Comparison of ENCODE assay signal across 9 mouse cellular contexts in the genomic region with DNA sequence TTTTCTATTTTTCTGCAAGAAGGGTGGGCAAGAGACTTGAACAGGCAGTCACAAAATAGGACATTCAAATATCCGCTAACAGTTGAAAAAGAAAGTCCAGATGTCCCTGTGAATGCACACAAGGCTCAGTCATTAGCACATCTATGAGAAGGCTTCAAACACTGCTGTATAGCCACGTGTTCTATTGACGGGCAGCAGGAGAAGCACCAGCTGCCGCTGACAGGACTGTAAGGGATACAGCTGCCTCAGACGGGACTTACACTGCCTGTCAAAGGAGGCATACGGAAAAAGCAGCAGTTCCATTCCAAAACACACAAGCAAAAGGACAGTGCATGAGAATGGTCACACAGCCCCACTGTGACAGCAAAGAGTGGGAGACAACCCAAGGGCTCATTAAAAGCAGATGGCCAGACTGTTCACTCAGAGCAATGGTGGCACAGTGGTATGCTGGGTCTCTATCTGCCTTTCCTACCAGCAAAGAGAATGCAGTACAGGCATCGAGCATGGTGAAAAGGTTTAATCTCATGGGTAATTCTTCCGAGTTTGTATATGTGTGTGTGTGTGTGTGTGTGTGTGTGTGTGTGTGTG. TPM values are rescaled to one million over a fixed set of nuclear protein-coding genes. Genes with fewer than 3 reads are reported as not detected.
DNase-seq lines count a peak whose midpoint lies in the region; ATAC-seq lines count a peak whose summit lies in the region.
"Had no signal": no experiment of that assay in that cellular context is flagged by ENCODE, and none has a peak within 500 bp of the region (broad histone marks: within the 10 kb centered on the region; RNA-seq: fewer than 3 reads in every experiment).

No protein-coding gene starts in this region.

- intact Hi-C loops in heart, postnatal 10 days (cut with DNase I): loop anchor here (10.0 kb wide), 2 partner anchors 404 to 674 kb away; no protein-coding TSS in a partner anchor

- no peak overlapping the region for H3K4me2 ChIP-seq in hindbrain, embryonic 14.5 days (replicated peaks)
- H3K4me2 ChIP-seq in neural tube, embryonic 13.5 days: no peak overlapping the region

- DNase-seq in heart, postnatal 10 days: peak; percentile 22 to 31
- DNase-seq in heart, adult 18-20 months: no peak
- DNase-seq in right cerebral cortex, postnatal 10 days (ENCODE audit: low spot score in 2 of 2): peak; percentile 40 to 66
- DNase-seq in right cerebral cortex, postnatal 25 days: no peak
- peak; percentile 34 for DNase-seq in hindbrain, embryonic 14.5 days (ENCODE audit: low spot score)
- DNase-seq in urinary bladder, postnatal 4 days (ENCODE audit: low spot score in 2 of 2): no peak
- DNase-seq: cerebellum, postnatal 25 days had no signal

- WGBS in hindbrain, embryonic 14.5 days: 30% methylated on average over 8 of the region's 8 CpGs
- WGBS in neural tube, embryonic 13.5 days: 28% methylated on average over 8 of the region's 8 CpGs

- no peak overlapping the region for H3K27ac ChIP-seq in hindbrain, embryonic 14.5 days
- H3K27ac ChIP-seq in neural tube, embryonic 13.5 days (replicated peaks): peak overlapping the region; percentile 28; the same call in 1 of the 2 replicates

- no peak overlapping the region for H3K9ac ChIP-seq in hindbrain, embryonic 14.5 days
- no peak overlapping the region for H3K9ac ChIP-seq in neural tube, embryonic 13.5 days

- H3K9me3 ChIP-seq in hindbrain, embryonic 14.5 days (ENCODE audit: control insufficient read depth, low read length): no peaks in the 10 kb centered on the region
- no peaks in the 10 kb centered on the region for H3K9me3 ChIP-seq in neural tube, embryonic 13.5 days

- no peaks in the 10 kb centered on the region for H3K27me3 ChIP-seq in hindbrain, embryonic 14.5 days (ENCODE audit: control insufficient read depth, insufficient read depth, low read length)
- no peaks in the 10 kb centered on the region for H3K27me3 ChIP-seq in neural tube, embryonic 13.5 days

- peak; percentile 64; the same call in 1 of the 2 replicates for ATAC-seq in hindbrain, embryonic 14.5 days (ENCODE audit: low FRiP score)
- peak; percentile 89 for ATAC-seq in neural tube, embryonic 13.5 days (ENCODE audit: low read depth)
- no peak for ATAC-seq in erythroblast, adult 5-6 weeks (replicated peaks; ENCODE audit: low FRiP score, poor library complexity, severe bottlenecking)

- no peaks in the 10 kb centered on the region for H3K4me1 ChIP-seq in hindbrain, embryonic 14.5 days (replicated peaks; ENCODE audit: control insufficient read depth, insufficient read depth, low read length)
- 0 out of 2 replicates have a peak, but pooled peaks cover 8% of the 10 kb centered on the region for H3K4me1 ChIP-seq in neural tube, embryonic 13.5 days (replicated peaks)

- H3K36me3 ChIP-seq in hindbrain, embryonic 14.5 days (replicated peaks; ENCODE audit: control insufficient read depth, insufficient read depth): peaks cover 32% of the 10 kb centered on the region
- peaks cover 21% of the 10 kb centered on the region for H3K36me3 ChIP-seq in neural tube, embryonic 13.5 days

- no peak overlapping the region for H3K4me3 ChIP-seq in hindbrain, embryonic 14.5 days (replicated peaks; ENCODE audit: low read length)
- no peak overlapping the region for H3K4me3 ChIP-seq in neural tube, embryonic 13.5 days

RNA-seq across cellular contexts. Expression of gene Dirc2, which starts 39.9 kb away (rescaled TPM):
- 10 to 100 TPM; 47.1 to 50.2 TPM for total RNA-seq in heart, postnatal 10 days (2021)
- 10 to 100 TPM; 56.4 to 59.9 TPM for total RNA-seq in heart, adult 18-20 months (2021)
- 44.9 and 56.2 TPM in 2 replicates for polyA plus RNA-seq in hindbrain, embryonic 14.5 days (2014; fragmentation: Nextera tagmentation; extraction: Ambion mirVana)
- polyA plus RNA-seq in neural tube, embryonic 13.5 days (2015; fragmentation: Nextera tagmentation; extraction: Ambion mirVana): 30.6 and 33.7 TPM in 2 replicates
- 15.2 and 16.7 TPM in 2 replicates for total RNA-seq in erythroblast, adult 5-6 weeks (2015; ENCODE audit: low replicate concordance)
- total RNA-seq in erythroblast, adult 5-6 weeks (2017; ENCODE audit: low replicate concordance): 19.2 and 23.3 TPM in 2 replicates

RNA-seq across cellular contexts. Expression of gene Hspbap1, which starts 40.9 kb away (rescaled TPM):
- 1 to 10 TPM; 2.8 to 3.8 TPM for total RNA-seq in heart, postnatal 10 days (2021)
- total RNA-seq in heart, adult 18-20 months (2021): 1 to 10 TPM; 2.4 to 3.2 TPM
- polyA plus RNA-seq in hindbrain, embryonic 14.5 days (2014; fragmentation: Nextera tagmentation; extraction: Ambion mirVana): 15.1 and 17.3 TPM in 2 replicates
- 18.2 and 18.3 TPM in 2 replicates for polyA plus RNA-seq in neural tube, embryonic 13.5 days (2015; fragmentation: Nextera tagmentation; extraction: Ambion mirVana)
- total RNA-seq in erythroblast, adult 5-6 weeks (2015; ENCODE audit: low replicate concordance): 30.4 and 37.4 TPM in 2 replicates
- 63.4 and 71.3 TPM in 2 replicates for total RNA-seq in erythroblast, adult 5-6 weeks (2017; ENCODE audit: low replicate concordance)

Comparison
In these comparisons a context has a peak if more than half of its experiments do, and no peak if none do; other contexts are left out.
1. DNase-seq: peak in heart, postnatal 10 days (2 of 2), right cerebral cortex, postnatal 10 days (2 of 2) and hindbrain, embryonic 14.5 days (single experiment); none in heart, adult 18-20 months (0 of 2), right cerebral cortex, postnatal 25 days (single experiment) and urinary bladder, postnatal 4 days (0 of 2).
2. RNA of gene Hspbap1, which starts 40.9 kb away (total RNA-seq): 30.4 to 71.3 TPM in erythroblast, adult 5-6 weeks; 2.8 to 3.8 TPM in heart, postnatal 10 days and 2.4 to 3.2 TPM in heart, adult 18-20 months; every median in the first group is over 4 times any median in the second.